Mouse (Mus musculus) stomach, embryonic 14.5 days (tissue): Measurements from ENCODE around the gene Prrc2a. TPM values are rescaled to one million over a fixed set of nuclear protein-coding genes. Genes with fewer than 3 reads are reported as not detected.

Experiments
- ATAC-seq: fragments of 200-750 bp; cut with Nextera tagmentation; 2 replicates; pipeline ENCODE4 v1.8.0; 2017; ENCODE audit warnings: low read depth, moderate TSS enrichment; ENCODE audit not compliant: insufficient number of reproducible peaks, insufficient read depth, low FRiP score
- H3K27ac ChIP-seq: fragments of 300-500 bp; sonication (generic); 2 replicates; pipeline ENCODE4 v1.5.1; 2014; ENCODE audit warnings: mild to moderate bottlenecking, low read length, moderate library complexity, mixed read lengths
- H3K27me3 ChIP-seq: fragments of 300-500 bp; sonication (generic); 2 replicates; pipeline ENCODE4 v1.6.1; 2014; ENCODE audit warnings: low read length, control low read depth, mixed read lengths; ENCODE audit not compliant: control insufficient read depth, insufficient read depth
- H3K36me3 ChIP-seq: fragments of 300-500 bp; sonication (generic); 2 replicates; pipeline ENCODE4 v1.6.1; 2014; ENCODE audit warnings: mild to moderate bottlenecking, control low read depth, low read length, moderate library complexity, mixed read lengths; ENCODE audit not compliant: control insufficient read depth, insufficient read depth
- H3K4me1 ChIP-seq: fragments of 300-500 bp; sonication (generic); 2 replicates; pipeline ENCODE4 v1.6.1; 2014; ENCODE audit warnings: low read length, control low read depth, mixed read lengths; ENCODE audit not compliant: control insufficient read depth, insufficient read depth
- H3K4me2 ChIP-seq: fragments of 300-500 bp; sonication (generic); replicated peaks from 2 replicates; pipeline ENCODE4 v1.6.1; 2014; ENCODE audit warnings: low read depth, low read length, control low read depth
- H3K4me3 ChIP-seq: fragments of 300-500 bp; sonication (generic); 2 replicates; pipeline ENCODE4 v1.5.1; 2014; ENCODE audit warnings: low read depth, low read length, control low read depth
- H3K9ac ChIP-seq: fragments of 300-500 bp; sonication (generic); replicated peaks from 2 replicates; pipeline ENCODE4 v1.6.1; 2014; ENCODE audit warnings: low read depth, mild to moderate bottlenecking, control low read depth, low read length, moderate library complexity, mixed read lengths
- H3K9me3 ChIP-seq: fragments of 300-500 bp; sonication (generic); 2 replicates; pipeline ENCODE4 v1.6.1; 2016; ENCODE audit warnings: low read depth, low read length, control low read depth; ENCODE audit not compliant: control insufficient read depth
- WGBS: fragments of 180-500 bp; shearing (Covaris S2); extraction: QIAGEN DNeasy Blood & Tissue Kit; methylation state at CpG from one replicate; pipeline ENCODE4 v1.1.7; 2014; 5-methylcytosine and 5-hydroxymethylcytosine counted together
- microRNA-seq: library from miRNA; unstranded; fragments of <30 nt; microRNA quantifications from one replicate; pipeline ENCODE4, GENCODE M21; 2016
- polyA plus RNA-seq: library from polyadenylated mRNA; unstranded; fragments of >200 nt; fragmentation: Nextera tagmentation; extraction: Ambion mirVana; gene quantifications from 2 replicates; pipeline ENCODE4 v1.2.1, GENCODE M21; 2014

The Prrc2a gene
- polyA plus RNA-seq, 1 experiment from 2014 or later, result 222 TPM

- H3K4me2 ChIP-seq, result no peak overlapping the region
- peaks cover 52% of the 10 kb centered on the region for H3K36me3 ChIP-seq
- no peak overlapping the region for H3K9ac ChIP-seq
- WGBS, result 72% methylated on average over 8 of the region's 8 CpGs
- no peaks in the 10 kb centered on the region for H3K27me3 ChIP-seq
- H3K4me3 ChIP-seq, result no peak overlapping the region
- 0 out of 2 replicates have a peak, but pooled peaks cover 3% of the 10 kb centered on the region for H3K4me1 ChIP-seq
- H3K27ac ChIP-seq, result no peak overlapping the region
- ATAC-seq, result no peak
- H3K9me3 ChIP-seq, result no peaks in the 10 kb centered on the region
Measured at GRCm38 (mm10) chr17:35102299-35102698, 62.4 kb downstream of the Prrc2a start.

- WGBS, result 85% methylated on average over 11 of the region's 11 CpGs
- peaks cover 62% of the 10 kb centered on the region for H3K36me3 ChIP-seq
- no peak overlapping the region for H3K4me2 ChIP-seq
- H3K9me3 ChIP-seq, result no peaks in the 10 kb centered on the region
- 0 out of 2 replicates have a peak, but pooled peaks cover 2% of the 10 kb centered on the region for H3K4me1 ChIP-seq
- no peak for ATAC-seq
- no peak overlapping the region for H3K4me3 ChIP-seq
- H3K27me3 ChIP-seq, result no peaks in the 10 kb centered on the region
- no peak overlapping the region for H3K9ac ChIP-seq
- H3K27ac ChIP-seq, result no peak overlapping the region
Measured at GRCm38 (mm10) chr17:35101161-35101560, 63.5 kb downstream of the Prrc2a start.

GRCm38 (mm10) chr17:35100196-35100765 is 64.4 kb downstream of the Prrc2a start:
- no peaks in the 10 kb centered on the region for H3K4me1 ChIP-seq
- no peak overlapping the region for H3K4me3 ChIP-seq
- H3K9me3 ChIP-seq, result no peaks in the 10 kb centered on the region
- 54% methylated on average over 10 of the region's 10 CpGs for WGBS
- no peaks in the 10 kb centered on the region for H3K27me3 ChIP-seq
- no peak overlapping the region for H3K27ac ChIP-seq
- ATAC-seq, result no peak
- no peak overlapping the region for H3K9ac ChIP-seq
- peaks cover 64% of the 10 kb centered on the region for H3K36me3 ChIP-seq
- no peak overlapping the region for H3K4me2 ChIP-seq

Small RNAs within 50 kb of the gene (microRNA-seq; reads per million reads assigned to microRNA genes)
- not detected for gene Mir6973a
- not detected for gene Mir6974

Other genes with a start within 250 kb of the Prrc2a start
- gene Neu1, start 233.6 kb downstream of the Prrc2a start, polyA plus RNA-seq, result 15.1 and 16.2 TPM in 2 replicates
- gene Hspa1b, start 205.7 kb downstream of the Prrc2a start, polyA plus RNA-seq, result 0.54 and 0.84 TPM in 2 replicates
- gene Gm20481, start 195.0 kb downstream of the Prrc2a start, polyA plus RNA-seq, result 0.66 TPM in 1 of 2 replicates, not detected in the other
- 4.9 and 6.0 TPM in 2 replicates for gene Hspa1a, start 192.7 kb downstream of the Prrc2a start, polyA plus RNA-seq
- gene Hspa1l, start 192.2 kb downstream of the Prrc2a start, polyA plus RNA-seq, result 0.73 and 0.75 TPM in 2 replicates
- gene Lsm2, start 183.0 kb downstream of the Prrc2a start, polyA plus RNA-seq, result 177 and 205 TPM in 2 replicates
- gene Vars, start 163.9 kb downstream of the Prrc2a start, polyA plus RNA-seq, result 84.0 and 92.3 TPM in 2 replicates
- 0.18 and 0.22 TPM in 2 replicates for gene Vwa7, start 148.3 kb downstream of the Prrc2a start, polyA plus RNA-seq
- gene Sapcd1, start 136.9 kb downstream of the Prrc2a start, polyA plus RNA-seq, result 16.3 and 21.3 TPM in 2 replicates
- 3.6 and 3.8 TPM in 2 replicates for gene Msh5, start 118.2 kb downstream of the Prrc2a start, polyA plus RNA-seq
- gene Clic1, start 114.9 kb downstream of the Prrc2a start, polyA plus RNA-seq, result 83.0 and 88.5 TPM in 2 replicates
- gene Ddah2, start 105.9 kb downstream of the Prrc2a start, polyA plus RNA-seq, result 292 and 322 TPM in 2 replicates
- gene Ly6g6c, start 99.5 kb downstream of the Prrc2a start, polyA plus RNA-seq, result 0.30 and 0.63 TPM in 2 replicates
- gene Mpig6b, start 98.7 kb downstream of the Prrc2a start, polyA plus RNA-seq, result 0.97 and 1.3 TPM in 2 replicates
- 7.8 and 9.7 TPM in 2 replicates for gene Ly6g6e, start 88.0 kb downstream of the Prrc2a start, polyA plus RNA-seq
- 1.5 and 2.1 TPM in 2 replicates for gene Ly6g6d, start 86.8 kb downstream of the Prrc2a start, polyA plus RNA-seq
- 0.29 TPM in 1 of 2 replicates, not detected in the other for gene Ly6g6f, start 79.3 kb downstream of the Prrc2a start, polyA plus RNA-seq
- 77.1 and 81.4 TPM in 2 replicates for gene Abhd16a, start 75.6 kb downstream of the Prrc2a start, polyA plus RNA-seq
- gene Ly6g5c, start 56.6 kb downstream of the Prrc2a start, polyA plus RNA-seq, result not detected in 2 replicates
- gene Ly6g5b, start 49.5 kb downstream of the Prrc2a start, polyA plus RNA-seq, result 0.49 and 0.81 TPM in 2 replicates
- gene Gpank1, start 43.4 kb downstream of the Prrc2a start, polyA plus RNA-seq, result 20.3 and 21.9 TPM in 2 replicates
- 269 and 270 TPM in 2 replicates for gene Csnk2b, start 42.8 kb downstream of the Prrc2a start, polyA plus RNA-seq
- gene D17H6S53E, start 38.5 kb downstream of the Prrc2a start, polyA plus RNA-seq, result 10.1 and 13.3 TPM in 2 replicates
- 0.75 and 0.77 TPM in 2 replicates for gene Apom, start 32.8 kb downstream of the Prrc2a start, polyA plus RNA-seq
- gene Bag6, start 29.7 kb downstream of the Prrc2a start, polyA plus RNA-seq, result 86.5 and 89.0 TPM in 2 replicates
- 16.4 and 19.6 TPM in 2 replicates for gene Aif1, start 11.2 kb upstream of the Prrc2a start, polyA plus RNA-seq
- gene Lst1, start 23.5 kb upstream of the Prrc2a start, polyA plus RNA-seq, result 18.5 and 21.1 TPM in 2 replicates
- 1.4 and 1.8 TPM in 2 replicates for gene Ltb, start 29.5 kb upstream of the Prrc2a start, polyA plus RNA-seq
- gene Tnf, start 37.1 kb upstream of the Prrc2a start, polyA plus RNA-seq, result 0.20 and 0.34 TPM in 2 replicates
- gene Lta, start 40.5 kb upstream of the Prrc2a start, polyA plus RNA-seq, result 0.42 and 0.59 TPM in 2 replicates
- not detected in 2 replicates for gene Gm16181, start 55.9 kb upstream of the Prrc2a start, polyA plus RNA-seq
- 8.1 and 8.5 TPM in 2 replicates for gene Atp6v1g2, start 68.8 kb upstream of the Prrc2a start, polyA plus RNA-seq
- gene Nfkbil1, start 70.9 kb upstream of the Prrc2a start, polyA plus RNA-seq, result 3.5 and 3.8 TPM in 2 replicates
- 467 and 480 TPM in 2 replicates for gene Ddx39b, start 76.8 kb upstream of the Prrc2a start, polyA plus RNA-seq
- gene H2-D1, start 97.8 kb upstream of the Prrc2a start, polyA plus RNA-seq, result 77.6 and 83.3 TPM in 2 replicates
- gene H2-Q1, start 155.5 kb upstream of the Prrc2a start, polyA plus RNA-seq, result 0.49 and 0.60 TPM in 2 replicates
- gene H2-Q2, start 177.3 kb upstream of the Prrc2a start, polyA plus RNA-seq, result 2.3 and 3.1 TPM in 2 replicates
- 2.1 and 3.3 TPM in 2 replicates for gene H2-Q4, start 214.7 kb upstream of the Prrc2a start, polyA plus RNA-seq